In genomic region chr6:115344513-115344912, GRCm38 (mm10) we compare ENCODE assay signal across 13 mouse cellular contexts. TPM values are rescaled to one million over a fixed set of nuclear protein-coding genes. Genes with fewer than 3 reads are reported as not detected.
DNase-seq lines count a peak whose midpoint lies in the region; ATAC-seq lines count a peak whose summit lies in the region.
"Had no signal": no experiment of that assay in that cellular context is flagged by ENCODE, and none has a peak within 500 bp of the region (broad histone marks: within the 10 kb centered on the region; RNA-seq: fewer than 3 reads in every experiment).

No protein-coding gene starts in this region.

- H3K4me3 ChIP-seq in heart, embryonic 16.5 days (ENCODE audit: low read length): no peak overlapping the region
- peak overlapping the region; percentile 51 for H3K4me3 ChIP-seq in brown adipose tissue, adult 24 weeks (ENCODE audit: insufficient read depth, low read depth, low read length)
- no peak overlapping the region for H3K4me3 ChIP-seq in liver, embryonic 13.5 days (replicated peaks)
- H3K4me3 ChIP-seq: erythroblast, embryonic 14.5 days; layer of hippocampus, adult 2 months; neural tube, embryonic 12.5 days had no signal

- H3K27ac ChIP-seq in heart, embryonic 16.5 days (ENCODE audit: low read length): no peak overlapping the region
- H3K27ac ChIP-seq in brown adipose tissue, adult 24 weeks (replicated peaks; ENCODE audit: low read depth, low read length): peak overlapping the region; percentile 88
- no peak overlapping the region for H3K27ac ChIP-seq in liver, embryonic 13.5 days
- H3K27ac ChIP-seq: layer of hippocampus, adult 2 months; neural tube, embryonic 12.5 days had no signal

- no peaks in the 10 kb centered on the region for H3K36me3 ChIP-seq in heart, embryonic 16.5 days (ENCODE audit: control insufficient read depth, insufficient read depth)
- H3K36me3 ChIP-seq in liver, embryonic 13.5 days: no peaks in the 10 kb centered on the region
- H3K36me3 ChIP-seq: neural tube, embryonic 12.5 days had no signal

- no peak for DNase-seq in heart, postnatal 4 days
- DNase-seq in adipocyte (ENCODE audit: low spot score): peak; percentile 37
- DNase-seq in liver, embryonic 13.5 days: no peak
- DNase-seq in spleen, adult 18-20 months: no peak
- DNase-seq: cerebellum, postnatal 25 days had no signal

- no peak overlapping the region for H3K9ac ChIP-seq in heart, embryonic 16.5 days (ENCODE audit: low read length)
- no peak overlapping the region for H3K9ac ChIP-seq in liver, embryonic 13.5 days
- H3K9ac ChIP-seq: neural tube, embryonic 12.5 days had no signal

- WGBS in heart, embryonic 16.5 days: 37% methylated on average over 11 of the region's 11 CpGs
- 35% methylated on average over 11 of the region's 11 CpGs for WGBS in liver, embryonic 13.5 days (ENCODE audit: insufficient replicate concordance)

- H3K4me1 ChIP-seq in heart, embryonic 16.5 days (ENCODE audit: control insufficient read depth, insufficient read depth, low read length): no peaks in the 10 kb centered on the region
- H3K4me1 ChIP-seq in brown adipose tissue, adult 24 weeks (ENCODE audit: control insufficient read depth, insufficient read depth, insufficient read length, low read length): peaks cover 10% of the 10 kb centered on the region
- H3K4me1 ChIP-seq in liver, embryonic 13.5 days (replicated peaks): peaks cover 18% of the 10 kb centered on the region

- peak overlapping the region; percentile 26; the same call in 1 of the 2 replicates for H3K4me2 ChIP-seq in heart, embryonic 16.5 days (ENCODE audit: low read depth, low read length)
- H3K4me2 ChIP-seq in liver, embryonic 13.5 days: peak overlapping the region; percentile 39
- H3K4me2 ChIP-seq: neural tube, embryonic 12.5 days had no signal

- ATAC-seq in heart, embryonic 16.5 days (replicated peaks; ENCODE audit: extremely low read depth, insufficient read depth, low FRiP score): no peak
- ATAC-seq in liver, embryonic 13.5 days (ENCODE audit: low read depth): no peak
- ATAC-seq in activated CD4-positive, CD25-positive, alpha-beta regulatory T cell, adult 4 months: no peak
- ATAC-seq: inflammation-experienced regulatory T-cells, adult 6 months had no signal

- H3K27me3 ChIP-seq in heart, embryonic 16.5 days (ENCODE audit: control insufficient read depth, insufficient read depth, low read length): no peaks in the 10 kb centered on the region
- no peaks in the 10 kb centered on the region for H3K27me3 ChIP-seq in liver, embryonic 13.5 days
- H3K27me3 ChIP-seq: neural tube, embryonic 12.5 days had no signal

- H3K9me3 ChIP-seq in heart, embryonic 16.5 days (replicated peaks; ENCODE audit: control insufficient read depth, low read length): peaks cover 2% of the 10 kb centered on the region; the same call in 1 of the 2 replicates
- no peaks in the 10 kb centered on the region for H3K9me3 ChIP-seq in liver, embryonic 13.5 days (replicated peaks)
- H3K9me3 ChIP-seq: neural tube, embryonic 12.5 days had no signal

RNA-seq across cellular contexts. Expression of gene Pparg, which starts 16.2 kb away (rescaled TPM):
- polyA plus RNA-seq in heart, embryonic 16.5 days (2015; fragmentation: Nextera tagmentation; extraction: Ambion mirVana): 4.0 and 4.3 TPM in 2 replicates
- 1 to 10 TPM; 7.6 to 9.5 TPM for total RNA-seq in heart, postnatal 4 days (2021)
- polyA plus RNA-seq in brown adipose tissue, adult 24 weeks (2012; ENCODE audit: insufficient read depth, insufficient read length, missing spikeins): 257 and 391 TPM in 2 replicates
- 1.2 and 1.3 TPM in 2 replicates for polyA plus RNA-seq in liver, embryonic 13.5 days (2015; fragmentation: Nextera tagmentation; extraction: Ambion mirVana)
- polyA plus RNA-seq in activated CD4-positive, CD25-positive, alpha-beta regulatory T cell, adult 4 months (2017; shearing (Covaris generic)): 1 to 10 TPM in 1 of 2 experiments, under 1 TPM in 1; 0.78 to 1.6 TPM
- total RNA-seq: megakaryocyte-erythroid progenitor cell, adult 5-6 weeks had no signal
- polyA plus RNA-seq: erythroblast, embryonic 14.5 days had no signal

Comparison
In these comparisons a context has a peak if more than half of its experiments do, and no peak if none do; other contexts are left out.
1. RNA of gene Pparg, which starts 16.2 kb away (polyA plus RNA-seq): 257 to 391 TPM in brown adipose tissue, adult 24 weeks; 4.0 to 4.3 TPM in heart, embryonic 16.5 days, 0.78 to 1.6 TPM in activated CD4-positive, CD25-positive, alpha-beta regulatory T cell, adult 4 months and 1.2 to 1.3 TPM in liver, embryonic 13.5 days; every median in the first group is over 10 times any median in the second.